Mouse (Mus musculus): ENCODE data around the gene Bnip2.
A peak's percentile ranks its signal among the peaks of the same experiment; 100 is the strongest.
"Not testable (repeated sequence)": the region's sequence is repeated elsewhere in the genome, so short reads cannot be mapped to it uniquely, and the experiment has no call there.

Gene Bnip2

DNA sequence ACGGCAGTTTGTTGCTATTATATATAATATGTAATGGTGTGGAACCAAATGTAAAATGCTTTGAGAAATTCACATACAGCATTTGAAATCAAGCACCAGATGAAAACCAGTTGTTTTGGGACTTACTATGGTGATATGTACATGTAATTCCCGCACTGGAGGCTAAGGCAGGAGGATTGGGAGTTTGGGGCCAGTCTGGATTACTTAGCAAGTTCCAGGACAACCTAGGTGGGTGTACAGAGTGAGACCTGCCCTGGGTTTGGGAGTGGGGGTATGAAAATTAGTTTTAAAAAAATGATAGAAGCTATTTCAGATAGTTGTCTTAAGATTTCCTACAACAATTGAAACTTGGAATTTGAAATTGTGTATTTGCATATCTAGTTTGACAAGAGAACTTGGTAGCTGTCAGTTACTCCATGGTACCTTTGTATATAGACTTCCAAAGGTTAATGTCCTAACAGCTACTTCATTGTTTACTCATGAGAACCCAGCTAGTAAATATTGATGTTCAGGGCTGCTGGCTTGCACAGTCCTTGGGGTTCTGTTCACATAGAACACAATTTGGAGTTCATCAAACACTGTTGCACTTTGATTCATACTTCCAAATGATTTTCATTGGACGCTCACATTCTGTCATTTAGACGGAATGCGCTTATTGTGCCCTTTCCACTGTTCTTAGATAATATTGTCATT is 21.7 kb downstream of the Bnip2 start:
- no peak for DNase-seq (ENCODE audit: low spot score)

DNA sequence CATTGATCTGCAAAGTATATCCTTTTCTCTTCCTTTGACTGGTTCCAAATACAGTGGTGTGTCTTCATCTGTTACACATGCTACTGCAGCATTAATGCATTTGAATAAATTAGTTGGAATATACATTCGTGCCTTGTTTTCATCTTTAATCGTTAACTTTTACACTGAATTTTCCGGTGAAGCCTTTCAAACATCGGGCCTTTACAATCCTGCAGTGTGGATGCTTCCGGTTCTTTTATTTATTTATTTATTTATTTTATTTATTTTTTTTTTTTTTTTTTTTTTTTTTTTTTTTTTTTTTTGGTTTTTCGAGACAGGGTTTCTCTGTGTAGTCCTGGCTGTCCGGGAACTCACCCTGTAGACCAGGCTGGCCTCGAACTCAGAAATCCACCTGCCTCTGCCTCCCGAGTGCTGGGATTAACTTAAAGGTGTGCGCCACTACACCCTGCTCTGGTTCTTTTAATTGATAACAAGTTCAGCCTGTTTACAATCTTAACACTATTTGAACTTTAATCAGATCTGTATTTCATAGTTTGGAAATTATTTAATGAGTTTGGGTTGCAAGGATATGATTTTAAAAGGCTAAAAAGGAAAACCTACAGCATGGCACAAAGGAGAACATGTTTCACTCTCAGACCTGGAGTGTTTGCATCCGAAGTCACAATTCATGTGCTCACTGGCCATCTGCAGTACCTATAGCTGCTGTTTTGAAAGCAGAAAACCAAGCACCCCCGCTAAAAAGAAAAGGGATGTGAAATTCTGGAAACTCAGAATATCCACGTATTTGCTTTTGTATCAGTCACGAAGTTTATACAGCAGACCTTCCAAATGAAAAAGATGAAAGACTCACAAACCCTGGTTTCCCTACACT is 22.5 kb downstream of the Bnip2 start:
- DNase-seq (ENCODE audit: low spot score): no peak

- DNase-seq (ENCODE audit: low spot score): peak; percentile 79
These were observed 23.2 kb downstream of the Bnip2 start, which contains the start of gene Gtf2a2 for GRCm38 (mm10) chr9:70012408-70012901. Gene Gtf2a2 (plus strand): TSS chr9:70012550.

DNA sequence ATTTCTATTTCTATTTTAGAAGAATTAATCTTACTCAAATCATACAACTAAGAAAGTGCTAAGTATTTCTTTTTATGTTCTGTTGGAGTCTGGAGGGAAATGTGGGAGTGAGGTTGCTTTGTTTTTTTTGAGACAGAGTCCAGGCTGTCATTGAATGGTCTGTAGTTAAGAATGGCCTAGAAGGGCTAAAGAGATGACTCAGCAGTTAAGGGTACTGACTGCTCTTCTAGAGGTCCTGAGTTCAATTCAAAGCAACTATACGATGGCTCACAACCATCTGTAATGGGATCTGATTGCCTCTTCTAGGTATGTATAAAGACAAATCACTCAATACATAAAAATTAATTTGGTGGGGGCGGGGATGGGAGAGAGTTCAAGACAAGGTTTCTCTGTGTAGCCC is 26.4 kb downstream of the Bnip2 start:
- DNase-seq (ENCODE audit: low spot score): no peak

GRCm38 (mm10) chr9:70018879-70019278 is 29.6 kb downstream of the Bnip2 start:
- DNase-seq (ENCODE audit: low spot score): no peak

- no peak for DNase-seq (ENCODE audit: low spot score)
These were observed 32.3 kb downstream of the Bnip2 start for GRCm38 (mm10) chr9:70021610-70022009.

DNA sequence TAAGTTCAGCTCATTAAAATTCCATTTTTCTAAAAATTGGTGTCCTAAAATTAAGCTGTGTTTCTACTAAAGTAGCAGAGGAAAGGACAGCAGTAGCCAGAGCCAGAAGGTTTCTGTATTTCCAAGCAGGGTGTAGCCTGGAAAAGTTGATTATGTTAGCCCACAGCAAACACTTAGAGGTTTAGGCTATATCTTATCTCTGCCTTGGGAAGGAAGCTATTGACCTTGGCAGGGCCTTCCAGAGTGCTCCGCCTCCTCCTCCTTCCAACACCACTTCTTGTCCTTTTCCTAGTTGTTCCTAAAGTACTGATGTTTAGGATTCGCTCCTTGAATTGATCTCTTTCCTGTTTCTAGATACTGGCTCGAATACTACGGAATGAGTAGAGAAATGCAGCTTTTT is 32.8 kb downstream of the Bnip2 start:
- DNase-seq (ENCODE audit: low spot score): no peak

DNA sequence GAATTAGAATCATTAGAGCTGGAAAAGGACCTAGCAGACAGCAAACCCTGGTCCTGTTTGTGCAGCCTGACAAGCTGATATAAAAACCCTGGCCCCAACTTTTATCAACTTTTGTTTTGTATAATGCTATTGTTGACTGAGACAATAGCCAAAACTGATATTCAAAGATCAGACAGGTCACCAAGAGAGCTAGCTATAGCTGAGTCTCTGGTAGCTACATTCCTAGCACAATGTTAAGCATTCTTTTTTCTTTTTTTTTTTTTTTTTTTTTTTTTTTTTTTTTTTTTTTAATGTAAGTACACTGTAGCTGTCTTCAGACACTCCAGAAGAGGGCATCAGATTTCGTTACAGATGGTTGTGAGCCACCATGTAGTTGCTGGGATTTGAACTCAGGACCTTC is 34.3 kb downstream of the Bnip2 start:
- not testable (repeated sequence) for DNase-seq (ENCODE audit: low spot score)

- no peak for DNase-seq (ENCODE audit: low spot score)
These were observed 35.4 kb downstream of the Bnip2 start for GRCm38 (mm10) chr9:70024648-70025047.

DNA sequence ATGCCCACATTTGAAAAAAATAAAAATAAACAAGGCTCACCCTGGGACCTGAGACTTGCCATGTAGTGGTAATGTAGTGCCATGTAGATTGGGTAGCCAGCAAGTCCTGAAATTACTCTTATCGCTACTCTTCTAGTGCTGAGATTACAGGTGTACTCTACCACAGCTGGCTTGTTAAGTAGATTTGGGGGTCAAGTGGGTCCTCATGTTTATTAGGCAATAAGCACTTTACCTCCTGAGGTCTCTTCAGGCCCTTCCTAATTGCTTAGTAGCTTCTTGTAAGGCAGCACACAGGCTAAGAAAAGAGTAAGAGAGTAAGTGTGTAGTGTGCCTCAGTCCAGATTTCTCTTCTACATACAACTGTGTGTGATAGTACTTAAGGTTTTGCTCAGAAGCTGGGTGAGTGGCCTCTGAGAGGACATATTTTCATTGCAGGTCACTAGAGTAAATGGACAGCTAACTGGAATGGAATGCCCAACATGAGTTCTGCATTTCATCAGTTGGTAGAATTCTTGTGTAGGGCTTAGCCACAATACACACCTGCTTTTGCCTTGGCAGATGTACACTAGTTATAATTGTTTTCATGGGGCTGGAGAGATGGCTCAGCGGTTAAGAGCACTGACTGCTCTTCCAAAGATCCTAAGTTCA is 36.2 kb downstream of the Bnip2 start:
- no peak for DNase-seq (ENCODE audit: low spot score)

- DNase-seq (ENCODE audit: low spot score): no peak
These were observed 42.9 kb downstream of the Bnip2 start for GRCm38 (mm10) chr9:70032167-70032566.

DNA sequence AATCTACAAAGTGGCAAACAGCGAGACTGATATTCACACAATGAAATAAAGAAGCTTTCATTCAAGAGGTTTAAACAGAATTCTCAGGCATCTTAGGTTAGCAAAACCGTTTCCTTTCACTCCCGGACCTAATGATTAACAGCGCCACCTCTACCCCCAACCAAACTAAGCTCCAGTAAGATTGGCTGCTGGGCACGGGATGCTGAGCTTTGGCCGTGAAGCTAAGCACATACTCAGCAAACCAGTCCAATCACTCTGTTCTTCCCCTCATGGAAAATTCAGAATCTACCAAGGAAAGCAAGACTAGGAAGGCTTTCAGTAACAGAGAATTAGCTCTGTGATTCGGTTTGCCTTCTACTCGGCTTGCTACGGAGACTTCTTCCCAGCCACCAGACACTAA is 43.8 kb downstream of the Bnip2 start:
- DNase-seq (ENCODE audit: low spot score): no peak

DNA sequence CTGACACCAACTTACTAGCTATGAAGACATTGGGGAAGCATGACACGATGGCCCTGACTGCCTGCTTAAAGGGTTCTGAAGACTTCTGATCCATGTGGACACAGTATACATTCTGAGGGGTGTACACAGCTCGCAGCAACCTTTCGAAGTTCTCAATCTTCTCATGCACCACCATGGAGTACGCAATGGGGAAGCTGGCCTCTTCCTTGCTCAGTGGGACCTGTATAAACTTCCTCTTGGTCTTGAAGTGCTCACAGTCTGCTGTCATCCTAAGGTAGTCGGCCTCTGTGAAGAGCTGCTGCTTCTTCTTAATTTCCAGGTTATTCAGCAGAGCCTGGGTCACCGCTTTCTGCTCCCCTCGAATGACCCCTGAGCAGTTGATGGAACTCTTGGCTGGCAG is 45.4 kb downstream of the Bnip2 start:
- no peak for DNase-seq (ENCODE audit: low spot score)

- no peak for DNase-seq (ENCODE audit: low spot score)
These were observed 47.4 kb downstream of the Bnip2 start for GRCm38 (mm10) chr9:70036646-70037045.

GRCm38 (mm10) chr9:70037988-70038387 is 48.7 kb downstream of the Bnip2 start, which contains the start of gene Gcnt3:
Gene Gcnt3 (minus strand): TSS chr9:70038088.
- DNase-seq (ENCODE audit: low spot score): no peak

GRCm38 (mm10) chr9:70039597-70040385 is 50.5 kb downstream of the Bnip2 start:
- no peak for DNase-seq (ENCODE audit: low spot score)

- no peak for DNase-seq (ENCODE audit: low spot score)
These were observed 51.3 kb downstream of the Bnip2 start for GRCm38 (mm10) chr9:70040570-70040969.

- DNase-seq (ENCODE audit: low spot score): no peak
These were observed 52.9 kb downstream of the Bnip2 start for GRCm38 (mm10) chr9:70042137-70042536.

DNA sequence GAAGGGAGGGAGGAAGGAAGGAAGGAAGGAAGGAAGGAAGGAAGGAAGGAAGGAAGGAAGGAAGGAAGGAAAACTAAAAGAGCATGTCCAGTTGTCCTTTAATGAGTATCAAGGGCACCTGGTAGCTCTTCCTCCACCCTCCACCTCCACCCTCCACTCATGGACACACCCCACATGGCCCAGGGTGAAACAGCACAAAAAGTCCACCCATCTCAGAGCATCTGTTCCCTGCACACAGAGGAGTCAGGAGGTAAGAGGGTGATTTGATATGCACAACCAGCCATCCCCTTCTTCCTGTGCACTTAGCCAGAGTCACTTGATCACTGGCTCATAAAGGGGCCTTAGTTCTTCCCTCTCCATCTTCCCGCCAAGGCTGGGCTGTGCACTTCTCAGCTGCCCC is 53.7 kb downstream of the Bnip2 start:
- no peak for DNase-seq (ENCODE audit: low spot score)

- no peak for DNase-seq (ENCODE audit: low spot score)
These were observed 55.6 kb downstream of the Bnip2 start for GRCm38 (mm10) chr9:70044865-70045264.

DNA sequence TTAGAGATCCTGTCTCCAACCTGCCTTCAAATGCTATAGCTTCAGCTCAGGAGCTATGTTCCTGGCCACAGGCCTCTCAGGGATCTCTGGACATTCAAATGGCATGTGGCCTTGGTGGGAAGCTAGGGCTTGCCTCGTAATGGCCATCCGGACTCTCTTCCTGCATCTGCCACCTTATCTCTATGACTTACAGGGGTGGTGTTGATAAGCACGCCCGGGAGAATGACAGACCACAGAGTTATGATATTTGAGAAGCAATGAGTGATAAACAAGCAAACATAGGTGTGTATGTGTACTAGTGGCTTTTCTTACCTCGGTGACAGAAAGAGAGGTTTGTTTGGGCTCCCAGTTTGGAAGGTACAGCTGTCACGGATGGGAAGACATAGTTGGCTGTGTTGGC is 57.0 kb downstream of the Bnip2 start:
- no peak for DNase-seq (ENCODE audit: low spot score)

DNA sequence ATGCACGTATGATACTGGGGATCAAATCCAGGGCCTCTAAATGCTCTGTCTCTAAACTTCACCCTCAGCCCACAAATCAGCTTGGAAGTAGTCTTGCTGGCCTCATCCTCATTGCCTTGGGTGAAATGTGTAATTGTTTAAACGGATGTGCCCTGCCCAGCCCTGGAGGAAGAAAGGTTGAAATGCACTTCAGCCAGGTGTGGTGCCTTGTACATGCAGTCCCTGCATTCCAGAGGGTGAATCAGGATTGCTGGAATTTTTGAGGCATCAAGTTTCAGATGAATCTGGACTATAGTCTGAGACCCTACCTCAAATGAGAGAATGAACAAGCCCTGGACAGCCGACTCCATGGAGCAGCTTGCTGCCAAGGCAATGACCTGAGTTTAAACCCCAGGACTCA is 58.6 kb downstream of the Bnip2 start:
- no peak for DNase-seq (ENCODE audit: low spot score)

Data from left cerebral cortex, adult 11 months (tissue).